Mouse (Mus musculus): ENCODE results near the gene Ppm1f.

DNA sequence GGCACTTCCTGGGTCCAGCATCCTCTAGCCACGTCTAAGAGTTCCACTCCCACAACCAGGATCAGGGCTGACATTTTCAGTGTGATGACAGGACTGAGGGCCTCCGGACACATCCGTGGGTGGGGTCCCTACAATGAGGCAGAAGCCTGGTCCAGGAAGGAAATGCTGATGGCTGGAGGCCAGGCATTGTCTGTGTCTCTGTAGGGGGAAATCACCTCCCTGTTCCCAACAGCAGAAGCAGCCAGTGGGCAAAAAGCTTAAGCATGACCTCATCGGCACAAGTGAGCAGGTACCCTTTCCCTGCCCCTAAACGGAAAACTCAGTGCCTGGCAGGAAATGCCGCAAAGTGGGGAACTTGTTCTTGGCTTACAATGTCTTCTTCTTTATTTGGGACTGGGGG is 11.5 kb downstream of the Ppm1f start:
- no peak for TF ChIP-seq ZNF384 (IDR thresholded peaks at IDR 0.05; ENCODE audit: low read depth, low read length)
- no peak for TF ChIP-seq HCFC1 (IDR thresholded peaks at IDR 0.05; ENCODE audit: borderline replicate concordance, insufficient read depth, low read length)

Measured in ES-E14 (cell line).